Mouse (Mus musculus) MEL (cell line): ENCODE measurements around the gene Ugt1a1. TPM values are rescaled to one million over a fixed set of nuclear protein-coding genes. Genes with fewer than 3 reads are reported as not detected.

Experiments
- DNase-seq: peaks from one replicate; pipeline ENCODE4 v3.0.0; 2011; ENCODE audit warnings: low read depth, low spot score
- H3K27ac ChIP-seq: 2 replicates; pipeline ENCODE4 v1.5.1; 2012; ENCODE audit warnings: low read depth, mild to moderate bottlenecking, control low read depth, low read length, moderate library complexity; ENCODE audit not compliant: control insufficient read depth
- H3K27me3 ChIP-seq, 2 experiments: fragments of 150-350 bp in 1 of 2; sonication (generic) in 1 of 2; 2 replicates each; pipeline ENCODE4 v1.6.1; 2012; ENCODE audit warnings: low read length in 2 of 2, mild to moderate bottlenecking in 2 of 2, improper control_type of control experiment in 1 of 2, moderate library complexity in 1 of 2; ENCODE audit not compliant: insufficient read depth in 2 of 2, control insufficient read depth in 1 of 2
- H3K36me3 ChIP-seq, 2 experiments: 2 replicates each; pipeline ENCODE4 v1.6.1; 2012 to 2014; ENCODE audit warnings: low read length in 2 of 2, improper control_type of control experiment in 1 of 2, inconsistent platforms in 1 of 2, mild to moderate bottlenecking in 1 of 2; ENCODE audit not compliant: insufficient read depth in 2 of 2, control insufficient read depth in 1 of 2
- H3K4me1 ChIP-seq, 2 experiments: fragments of 150-350 bp in 1 of 2; sonication (generic) in 1 of 2; 2 replicates each; pipeline ENCODE4 v1.6.1; 2012; ENCODE audit warnings: low read length in 2 of 2, improper control_type of control experiment in 1 of 2, mild to moderate bottlenecking in 1 of 2; ENCODE audit not compliant: insufficient read depth in 2 of 2, control insufficient read depth in 1 of 2
- H3K4me3 ChIP-seq, 2 experiments: fragments of 150-350 bp in 1 of 2; sonication (generic) in 1 of 2; 2 replicates each; pipeline ENCODE4 v1.5.1; 2012; ENCODE audit warnings: low read depth in 2 of 2, low read length in 2 of 2, mild to moderate bottlenecking in 2 of 2, moderate library complexity in 2 of 2, control low read depth in 1 of 2, improper control_type of control experiment in 1 of 2; ENCODE audit not compliant: control insufficient read depth in 1 of 2, insufficient read depth in 1 of 2
- H3K79me2 ChIP-seq: 2 replicates; pipeline ENCODE4 v1.6.1; 2012; ENCODE audit warnings: mild to moderate bottlenecking, low read length, moderate library complexity; ENCODE audit not compliant: control insufficient read depth, poor library complexity, insufficient read depth
- H3K9ac ChIP-seq: 2 replicates; pipeline ENCODE4 v1.6.1; 2012; ENCODE audit warnings: low read depth, mild to moderate bottlenecking, control low read depth, low read length, moderate library complexity; ENCODE audit not compliant: control insufficient read depth, poor library complexity, severe bottlenecking
- H3K9me3 ChIP-seq: fragments of 150-350 bp; sonication (generic); replicated peaks from 2 replicates; pipeline ENCODE4 v1.6.1; 2012; ENCODE audit warnings: mild to moderate bottlenecking, low read length, improper control_type of control experiment, moderate library complexity; ENCODE audit not compliant: insufficient read depth
- BHLHE40 ChIP-seq: IDR thresholded peaks from 2 replicates; pipeline ENCODE4 v1.6.1; 2012; ENCODE audit warnings: low read depth, mild to moderate bottlenecking, inconsistent platforms, low read length, improper control_type of control experiment, borderline replicate concordance
- CHD1 ChIP-seq: IDR thresholded peaks from 2 replicates; pipeline ENCODE4 v1.6.1; 2012; ENCODE audit warnings: low read depth, mild to moderate bottlenecking, inconsistent platforms, low read length, improper control_type of control experiment
- CHD2 ChIP-seq: IDR thresholded peaks from 2 replicates; pipeline ENCODE4 v1.6.1; 2011; ENCODE audit warnings: low read length, improper control_type of control experiment
- ELF1 ChIP-seq: IDR thresholded peaks from 2 replicates; pipeline ENCODE4 v1.6.1; 2014; ENCODE audit warnings: low read depth, mild to moderate bottlenecking, inconsistent platforms, low read length, improper control_type of control experiment, moderate library complexity
- EP300 ChIP-seq, 2 experiments: IDR thresholded peaks; 2 replicates each; pipeline ENCODE4 v1.6.1; 2011; ENCODE audit warnings: improper control_type of control experiment in 2 of 2, low read length in 2 of 2, low read depth in 1 of 2, mild to moderate bottlenecking in 1 of 2
- ETS1 ChIP-seq: IDR thresholded peaks from 2 replicates; pipeline ENCODE4 v1.6.1; 2012; ENCODE audit warnings: low read depth, mild to moderate bottlenecking, inconsistent platforms, low read length, improper control_type of control experiment, moderate library complexity
- GABPA ChIP-seq: IDR thresholded peaks from 2 replicates; pipeline ENCODE4 v1.6.1; 2012; ENCODE audit warnings: low read depth, mild to moderate bottlenecking, inconsistent platforms, low read length, improper control_type of control experiment, moderate library complexity
- GATA1 ChIP-seq: IDR thresholded peaks from 2 replicates; pipeline ENCODE4 v1.6.1; 2011; ENCODE audit warnings: low read depth, low read length, improper control_type of control experiment
- KAT2A ChIP-seq: conservative IDR thresholded peaks from 2 replicates; pipeline ENCODE4 v1.6.1; 2012; ENCODE audit warnings: low read depth, low read length, improper control_type of control experiment, inconsistent platforms
- MAX ChIP-seq: IDR thresholded peaks from 2 replicates; pipeline ENCODE4 v1.6.1; 2011; ENCODE audit warnings: low read length, improper control_type of control experiment
- MAZ ChIP-seq: IDR thresholded peaks from 2 replicates; pipeline ENCODE4 v1.6.1; 2012; ENCODE audit warnings: low read depth, mild to moderate bottlenecking, inconsistent platforms, low read length, improper control_type of control experiment
- MEF2A ChIP-seq: IDR thresholded peaks from 2 replicates; pipeline ENCODE4 v1.6.1; 2014; ENCODE audit warnings: low read depth, mild to moderate bottlenecking, inconsistent platforms, low read length, improper control_type of control experiment; ENCODE audit not compliant: poor library complexity, insufficient replicate concordance, severe bottlenecking; ENCODE audit errors: extremely low read depth
- NELFE ChIP-seq: IDR thresholded peaks from 2 replicates; pipeline ENCODE4 v1.6.1; 2011; ENCODE audit warnings: low read depth, low read length, improper control_type of control experiment
- POLR2A ChIP-seq, 2 experiments: IDR thresholded peaks; 2 replicates each; pipeline ENCODE4 v1.6.1; 2011 to 2012; ENCODE audit warnings: low read length in 2 of 2, mild to moderate bottlenecking in 2 of 2, control low read depth in 1 of 2, improper control_type of control experiment in 1 of 2, low read depth in 1 of 2, moderate library complexity in 1 of 2; ENCODE audit not compliant: control insufficient read depth in 1 of 2, insufficient read depth in 1 of 2, poor library complexity in 1 of 2
- POLR2AphosphoS2 ChIP-seq: IDR thresholded peaks from 2 replicates; pipeline ENCODE4 v1.6.1; 2011; ENCODE audit warnings: low read length, improper control_type of control experiment
- POLR2AphosphoS5 ChIP-seq: IDR thresholded peaks from 2 replicates; pipeline ENCODE4 v1.6.1; 2012; ENCODE audit warnings: low read depth, borderline replicate concordance, mild to moderate bottlenecking, inconsistent platforms, low read length, moderate library complexity, mixed read lengths
- RAD21 ChIP-seq: IDR thresholded peaks from 2 replicates; pipeline ENCODE4 v1.6.1; 2011; ENCODE audit warnings: mild to moderate bottlenecking, low read depth, low read length, improper control_type of control experiment
- RCOR1 ChIP-seq: IDR thresholded peaks from 2 replicates; pipeline ENCODE4 v1.6.1; 2012; ENCODE audit warnings: low read depth, mild to moderate bottlenecking, inconsistent platforms, low read length, improper control_type of control experiment
- SIN3A ChIP-seq: IDR thresholded peaks from 2 replicates; pipeline ENCODE4 v1.6.1; 2012; ENCODE audit warnings: low read length, improper control_type of control experiment, inconsistent platforms
- TAL1 ChIP-seq: IDR thresholded peaks from 2 replicates; pipeline ENCODE4 v1.6.1; 2012; ENCODE audit warnings: mild to moderate bottlenecking, inconsistent platforms, low read length, moderate library complexity, mixed read lengths
- TBP ChIP-seq: IDR thresholded peaks from 2 replicates; pipeline ENCODE4 v1.8.0; 2011; ENCODE audit warnings: low read depth, low read length, improper control_type of control experiment
- UBTF ChIP-seq: IDR thresholded peaks from 2 replicates; pipeline ENCODE4 v1.6.1; 2012; ENCODE audit warnings: low read depth, mild to moderate bottlenecking, inconsistent platforms, low read length, improper control_type of control experiment, moderate library complexity, borderline replicate concordance; ENCODE audit not compliant: insufficient read depth
- USF1 ChIP-seq: IDR thresholded peaks from 2 replicates; pipeline ENCODE4 v1.6.1; 2014; ENCODE audit warnings: low read depth, mild to moderate bottlenecking, inconsistent platforms, low read length, improper control_type of control experiment, moderate library complexity
- USF2 ChIP-seq, 2 experiments: IDR thresholded peaks; 2 replicates each; pipeline ENCODE4 v1.6.1; 2011 to 2012; ENCODE audit warnings: improper control_type of control experiment in 2 of 2, low read length in 2 of 2, borderline replicate concordance in 1 of 2, inconsistent platforms in 1 of 2, low read depth in 1 of 2, mild to moderate bottlenecking in 1 of 2; ENCODE audit not compliant: insufficient read depth in 1 of 2
- ZC3H11A ChIP-seq: IDR thresholded peaks from 2 replicates; pipeline ENCODE4 v1.6.1; 2012; ENCODE audit warnings: low read depth, mild to moderate bottlenecking, inconsistent platforms, low read length, improper control_type of control experiment
- ZMIZ1 ChIP-seq: IDR thresholded peaks from 2 replicates; pipeline ENCODE4 v1.6.1; 2012; ENCODE audit warnings: low read depth, mild to moderate bottlenecking, inconsistent platforms, low read length, improper control_type of control experiment, moderate library complexity
- polyA plus RNA-seq, 2 experiments: library from polyadenylated mRNA; stranded (reverse) in 1 of 2; unstranded in 1 of 2; fragments of >175 nt in 1 of 2; fragments of >200 nt in 1 of 2; gene quantifications; 2 replicates each; pipeline versions ENCODE4 v1.2.1 to v1.2.4; 2012; ENCODE audit warnings: low replicate concordance in 2 of 2, low read depth in 1 of 2; ENCODE audit not compliant: insufficient read length in 2 of 2, insufficient read depth in 1 of 2, missing spikeins in 1 of 2
- total RNA-seq: library from RNA; depleted of rRNA; stranded (reverse); fragments of 300-350 nt; gene quantifications from 2 replicates; pipeline ENCODE4 v1.2.3, GENCODE M21; 2012

The Ugt1a1 gene
- total and polyA plus RNA-seq, 3 experiments: not detected

- no peaks in the 10 kb centered on the region for H3K9me3 ChIP-seq
- no peaks in the 10 kb centered on the region for H3K36me3 ChIP-seq
- H3K79me2 ChIP-seq: no peaks in the 10 kb centered on the region
- H3K27ac ChIP-seq: no peak overlapping the region
- H3K27me3 ChIP-seq: no peaks in the 10 kb centered on the region
- no peak overlapping the region for H3K4me3 ChIP-seq
- TF ChIP-seq GABPA (no peak), BHLHE40 (no peak), ETS1 (no peak), USF2 (IDR thresholded peaks at IDR 0.05; ENCODE audit: borderline replicate concordance in 1 of 2, insufficient read depth in 1 of 2, low read depth in 1 of 2, low read length in 2 of 2) (no peak), MAX (no peak), EP300 (IDR thresholded peaks at IDR 0.05; ENCODE audit: low read depth in 1 of 2, low read length in 2 of 2) (no peak), RCOR1 (no peak), POLR2AphosphoS2 (no peak), TBP (no peak), NELFE (no peak), CHD1 (no peak), ELF1 (no peak), ZMIZ1 (no peak), RAD21 (no peak)
- DNase-seq: no peak
- no peaks in the 10 kb centered on the region for H3K4me1 ChIP-seq
- H3K9ac ChIP-seq: no peak overlapping the region
Measured at GRCm38 (mm10) chr1:88243861-88244260, 32.1 kb downstream of the Ugt1a1 start.

GRCm38 (mm10) chr1:88245881-88246280 lies 34.1 kb downstream of the Ugt1a1 start:
- Histone ChIP-seq H3K9ac (no peak overlapping the region), H3K27ac (no peak overlapping the region), H3K27me3 (no peaks in the 10 kb centered on the region), H3K4me1 (no peaks in the 10 kb centered on the region), H3K4me3 (no peak overlapping the region), H3K9me3 (no peaks in the 10 kb centered on the region), H3K36me3 (no peaks in the 10 kb centered on the region), H3K79me2 (no peaks in the 10 kb centered on the region)
- DNase-seq: no peak
- no peak for TF ChIP-seq KAT2A
- TF ChIP-seq POLR2AphosphoS5: no peak
- TF ChIP-seq ZC3H11A: no peak

GRCm38 (mm10) chr1:88246386-88246785 lies 34.6 kb downstream of the Ugt1a1 start:
- Histone ChIP-seq H3K36me3 (no peaks in the 10 kb centered on the region), H3K4me1 (no peaks in the 10 kb centered on the region), H3K9me3 (no peaks in the 10 kb centered on the region), H3K9ac (no peak overlapping the region), H3K4me3 (no peak overlapping the region), H3K27ac (no peak overlapping the region), H3K27me3 (no peaks in the 10 kb centered on the region)
- no peak for DNase-seq
- no peak for TF ChIP-seq NELFE
- no peak for TF ChIP-seq RAD21
- TF ChIP-seq UBTF: no peak
- no peak for TF ChIP-seq MAZ
- no peak for TF ChIP-seq ZMIZ1
- TF ChIP-seq CHD2: no peak
- no peak for TF ChIP-seq USF1
- TF ChIP-seq SIN3A: no peak
- no peak for TF ChIP-seq GATA1
- no peak for TF ChIP-seq ELF1
- no peak for TF ChIP-seq ZC3H11A
- no peak for TF ChIP-seq POLR2AphosphoS5
- TF ChIP-seq POLR2A (IDR thresholded peaks at IDR 0.05; ENCODE audit: control insufficient read depth in 1 of 2, insufficient read depth in 1 of 2, low read depth in 1 of 2, low read length in 2 of 2, poor library complexity in 1 of 2): no peak
- TF ChIP-seq TAL1: no peak
- no peak for TF ChIP-seq MEF2A
- no peak for TF ChIP-seq GABPA
- TF ChIP-seq EP300 (IDR thresholded peaks at IDR 0.05; ENCODE audit: low read depth in 1 of 2, low read length in 2 of 2): no peak
- TF ChIP-seq, all 39 proteins: peak for 0
- H3K79me2 ChIP-seq: no peaks in the 10 kb centered on the region
